Mouse (Mus musculus) kidney, adult 2 months (tissue): Measurements from ENCODE around the gene Zbtb38.

Experiments used
- CTCF ChIP-seq: fragments of 200-500 bp; conservative IDR thresholded peaks from 2 replicates; pipeline ENCODE4 v1.5.1; 2011; ENCODE audit warnings: low read depth, mild to moderate bottlenecking, control low read depth, low read length, moderate library complexity, mixed read lengths; ENCODE audit not compliant: insufficient read depth, insufficient read length
- POLR2A ChIP-seq: fragments of 200-500 bp; IDR thresholded peaks from one replicate; pipeline ENCODE4 v1.6.1; 2011; ENCODE audit warnings: low read depth, low read length, control low read depth

DNA sequence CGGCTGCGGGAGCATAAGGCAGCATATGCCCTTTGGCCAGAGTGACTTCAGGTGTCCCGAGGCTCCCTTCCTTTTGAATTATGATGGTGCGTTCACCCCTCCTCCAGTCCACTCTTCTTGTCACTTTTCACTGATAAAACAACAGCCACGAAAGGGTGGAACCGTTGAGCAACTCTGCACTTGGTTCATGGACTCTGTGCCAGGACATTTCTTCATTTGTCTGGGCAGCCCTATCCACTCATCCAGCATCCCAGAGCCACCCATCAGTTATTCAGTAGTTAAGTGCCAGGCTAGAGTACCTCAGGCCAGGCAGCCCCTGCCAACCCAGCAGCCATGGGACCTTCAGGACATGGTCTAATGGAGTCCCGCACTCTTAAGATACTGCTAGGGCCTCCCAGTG is 114.1 kb downstream of the Zbtb38 start:
- TF ChIP-seq POLR2A (no peak), CTCF (no peak)
